In genomic region chr13:52015066-52015465, GRCm38 (mm10) we compare ENCODE assay signal across 10 mouse cellular contexts.
DNase-seq lines count a peak whose midpoint lies in the region; ATAC-seq and TF ChIP-seq lines count a peak whose summit lies in the region.
"Had no signal": no experiment of that assay in that cellular context is flagged by ENCODE, and none has a peak within 500 bp of the region (broad histone marks: within the 10 kb centered on the region; RNA-seq: fewer than 3 reads in every experiment).

No protein-coding gene starts in this region.

- no peak overlapping the region for H3K4me2 ChIP-seq in hindbrain, postnatal 0 days (ENCODE audit: low read depth, low read length)
- H3K4me2 ChIP-seq in neural tube, embryonic 11.5 days (ENCODE audit: low read depth): peak overlapping the region; percentile 11; the same call in 1 of the 2 replicates

- DNase-seq in cerebellum, adult 9-10 months: peak; percentile 8
- no peak for DNase-seq in cerebellum, adult 18-20 months
- no peak for DNase-seq in forebrain, embryonic 10.5 days (ENCODE audit: extremely low spot score, low spot score)
- peak; percentile 44 for DNase-seq in hindbrain, postnatal 0 days (ENCODE audit: low spot score)
- peak; percentile 67 for DNase-seq in neural tube, embryonic 11.5 days (ENCODE audit: low spot score)
- no peak for DNase-seq in adrenal gland, adult 2 months
- DNase-seq in adrenal gland, postnatal 25 days: no peak
- DNase-seq in cerebellum, postnatal 4 days (ENCODE audit: low spot score in 2 of 2): no peak
- DNase-seq: liver had no signal

- H3K9me3 ChIP-seq in forebrain, embryonic 10.5 days: no peaks in the 10 kb centered on the region
- no peaks in the 10 kb centered on the region for H3K9me3 ChIP-seq in hindbrain, postnatal 0 days (ENCODE audit: low read length)
- no peaks in the 10 kb centered on the region for H3K9me3 ChIP-seq in neural tube, embryonic 11.5 days (ENCODE audit: control insufficient read depth, low read length)

- H3K9ac ChIP-seq in hindbrain, postnatal 0 days (replicated peaks; ENCODE audit: low read length): no peak overlapping the region
- no peak overlapping the region for H3K9ac ChIP-seq in neural tube, embryonic 11.5 days (ENCODE audit: low read length)

- no peaks in the 10 kb centered on the region for H3K36me3 ChIP-seq in forebrain, embryonic 10.5 days (replicated peaks)
- H3K36me3 ChIP-seq in hindbrain, postnatal 0 days (ENCODE audit: insufficient read depth, low read length): no peaks in the 10 kb centered on the region
- H3K36me3 ChIP-seq in neural tube, embryonic 11.5 days (ENCODE audit: control insufficient read depth, insufficient read depth, low read length): no peaks in the 10 kb centered on the region

- no peak overlapping the region for H3K4me3 ChIP-seq in forebrain, embryonic 10.5 days
- H3K4me3 ChIP-seq in hindbrain, postnatal 0 days (ENCODE audit: low read length): no peak overlapping the region
- no peak overlapping the region for H3K4me3 ChIP-seq in neural tube, embryonic 11.5 days (ENCODE audit: low read depth, low read length)

- H3K27me3 ChIP-seq in forebrain, embryonic 10.5 days (ENCODE audit: poor library complexity, severe bottlenecking): peaks cover 48% of the 10 kb centered on the region
- no peaks in the 10 kb centered on the region for H3K27me3 ChIP-seq in hindbrain, postnatal 0 days (ENCODE audit: insufficient read depth, low read length)
- no peaks in the 10 kb centered on the region for H3K27me3 ChIP-seq in neural tube, embryonic 11.5 days (ENCODE audit: control insufficient read depth, insufficient read depth, low read length)

- 0 out of 2 replicates have a peak overlapping the region, but pooled peaks have one; percentile 71 for H3K27ac ChIP-seq in forebrain, embryonic 10.5 days
- peak overlapping the region; percentile 59; the same call in 1 of the 2 replicates for H3K27ac ChIP-seq in hindbrain, postnatal 0 days
- peak overlapping the region; percentile 72 for H3K27ac ChIP-seq in neural tube, embryonic 11.5 days (ENCODE audit: low read depth, low read length)

- peaks cover 43% of the 10 kb centered on the region for H3K4me1 ChIP-seq in forebrain, embryonic 10.5 days
- H3K4me1 ChIP-seq in hindbrain, postnatal 0 days (ENCODE audit: insufficient read depth, low read length): peaks cover 15% of the 10 kb centered on the region; the same call in 1 of the 2 replicates
- peaks cover 16% of the 10 kb centered on the region for H3K4me1 ChIP-seq in neural tube, embryonic 11.5 days (ENCODE audit: control insufficient read depth, insufficient read depth, low read length)

- TF ChIP-seq CTCF in hindbrain, postnatal 0 days (IDR thresholded peaks at IDR 0.05; ENCODE audit: low read depth): no peak

- ATAC-seq in hindbrain, postnatal 0 days: peak; percentile 38; the same call in 1 of the 2 replicates
- ATAC-seq in neural tube, embryonic 11.5 days (ENCODE audit: insufficient read depth, low FRiP score, low TSS enrichment): peak; percentile 80
- ATAC-seq: intestine, postnatal 0 days had no signal

- 8% methylated on average over 4 of the region's 4 CpGs for WGBS in forebrain, embryonic 10.5 days
- 12% methylated on average over 4 of the region's 4 CpGs for WGBS in hindbrain, postnatal 0 days
- 6% methylated on average over 4 of the region's 4 CpGs for WGBS in neural tube, embryonic 11.5 days

Comparison
In these comparisons a context has a peak if more than half of its experiments do, and no peak if none do; other contexts are left out.
1. DNase-seq: peak in cerebellum, adult 9-10 months (single experiment), hindbrain, postnatal 0 days (single experiment) and neural tube, embryonic 11.5 days (single experiment); none in cerebellum, adult 18-20 months (0 of 2), forebrain, embryonic 10.5 days (single experiment), adrenal gland, adult 2 months (single experiment), adrenal gland, postnatal 25 days (single experiment) and cerebellum, postnatal 4 days (0 of 2).
2. Peak in every context shown above with its lines, with median percentiles within 50 percentile points of each other: H3K27ac ChIP-seq.